Mouse (Mus musculus): Measurements from ENCODE around the gene Ube2o. TPM values are rescaled to one million over a fixed set of nuclear protein-coding genes. Genes with fewer than 3 reads are reported as not detected.

Gene Ube2o
- total RNA-seq, 2 experiments from 2014 or later, result 27.6 to 29.0 TPM

DNA sequence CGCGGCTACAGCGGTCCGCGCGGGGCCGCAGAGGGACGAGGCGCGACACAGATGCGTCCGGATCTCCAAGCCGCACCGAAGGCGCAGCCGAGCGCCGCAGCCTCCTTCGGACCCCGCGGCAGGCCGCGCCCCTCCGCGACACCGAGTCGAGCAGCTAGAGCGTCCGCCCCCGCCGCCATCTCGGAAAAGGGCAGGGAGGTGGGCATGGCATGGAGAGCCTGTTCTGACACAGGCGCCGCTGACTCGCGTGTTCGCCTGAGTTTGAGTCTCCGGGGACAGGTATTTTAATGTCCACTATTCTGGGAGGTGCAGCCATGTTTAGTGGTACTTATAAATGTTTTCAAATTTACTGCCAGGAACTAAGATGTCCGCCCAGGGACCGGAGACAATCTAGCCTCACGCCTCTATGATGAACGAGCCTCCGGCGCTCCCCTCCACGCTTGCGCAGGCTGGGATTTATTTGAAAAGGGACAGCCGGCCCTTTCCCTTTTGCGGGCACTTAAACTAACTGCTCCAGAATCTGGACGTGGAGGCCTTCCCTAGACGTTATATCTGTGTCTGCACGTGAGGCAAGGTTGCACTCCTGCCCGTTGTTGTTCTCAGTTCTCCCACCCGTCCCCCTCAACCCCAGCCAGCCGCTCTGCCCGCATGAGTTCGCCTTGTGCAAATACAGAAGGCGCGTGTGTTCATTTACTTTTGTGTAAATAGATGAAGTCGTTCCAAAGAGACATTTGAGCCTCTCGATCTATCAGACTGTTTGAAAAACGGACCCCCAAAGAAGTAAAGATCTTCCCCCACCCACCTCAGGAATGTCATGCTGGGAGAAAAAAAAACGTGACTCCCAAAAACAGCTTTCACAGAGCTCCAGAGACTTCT, 90.8 kb downstream of the Ube2o start:
- DNase-seq (ENCODE audit: low spot score in 2 of 2), result peak; percentile 88 to 90

DNA sequence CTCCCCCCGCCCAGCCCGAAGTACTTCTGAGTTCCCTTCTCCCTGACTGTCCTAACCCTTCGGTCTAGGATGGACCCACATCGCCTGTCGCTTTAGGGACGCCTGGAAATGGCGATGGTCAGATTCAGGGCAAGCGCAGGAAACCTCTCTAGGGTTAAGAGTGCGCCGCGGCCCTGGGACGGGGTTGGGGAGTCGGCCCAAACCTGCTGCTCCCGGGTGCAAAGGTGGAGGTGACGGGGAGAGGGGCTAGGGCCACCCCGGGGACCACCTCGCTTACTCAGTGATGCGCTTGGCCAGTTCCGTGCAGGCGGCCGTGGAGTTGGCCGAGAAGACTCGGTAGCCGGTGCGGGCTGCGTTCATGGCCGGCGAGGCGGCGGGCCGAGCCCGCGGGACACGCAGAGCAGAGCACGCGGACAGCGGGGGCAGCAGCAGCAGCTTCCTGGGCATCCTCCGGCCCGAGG, 91.4 kb downstream of the Ube2o start:
- DNase-seq (ENCODE audit: low spot score in 2 of 2), result peak in 1 of 2 experiments; percentile 32

DNA sequence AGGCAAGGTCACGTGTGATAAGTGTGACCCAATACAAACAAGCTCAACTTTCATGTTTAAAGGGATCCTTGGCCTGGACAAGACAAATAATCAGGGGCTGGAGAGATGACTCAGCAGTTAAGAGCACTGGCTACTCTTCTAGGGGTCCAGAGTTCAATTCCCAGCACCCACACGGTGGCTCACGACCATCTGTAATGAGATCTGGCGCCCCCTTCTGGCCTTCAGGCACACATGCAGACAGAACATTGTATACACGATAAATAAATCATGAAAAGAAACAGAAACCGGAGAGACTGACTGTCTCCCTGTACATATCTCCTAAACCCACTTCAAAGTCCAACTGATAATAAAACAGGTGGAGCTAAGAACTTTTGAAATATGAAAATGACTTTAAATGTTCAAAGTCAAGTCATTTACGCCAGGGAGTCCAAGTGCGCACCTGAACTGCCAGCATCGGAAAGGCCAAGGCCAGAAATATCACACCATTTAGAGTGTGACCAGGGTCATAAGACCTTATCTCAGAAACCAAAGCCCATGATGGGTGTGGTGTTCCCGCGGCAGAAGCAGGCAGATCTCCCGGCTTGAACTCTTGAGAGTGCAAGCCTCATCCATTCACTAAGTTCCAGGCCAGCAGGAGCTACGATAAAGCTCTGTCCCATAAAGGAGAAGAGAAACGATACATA, 92.4 kb downstream of the Ube2o start:
- DNase-seq (ENCODE audit: low spot score in 2 of 2), result no peak

DNA sequence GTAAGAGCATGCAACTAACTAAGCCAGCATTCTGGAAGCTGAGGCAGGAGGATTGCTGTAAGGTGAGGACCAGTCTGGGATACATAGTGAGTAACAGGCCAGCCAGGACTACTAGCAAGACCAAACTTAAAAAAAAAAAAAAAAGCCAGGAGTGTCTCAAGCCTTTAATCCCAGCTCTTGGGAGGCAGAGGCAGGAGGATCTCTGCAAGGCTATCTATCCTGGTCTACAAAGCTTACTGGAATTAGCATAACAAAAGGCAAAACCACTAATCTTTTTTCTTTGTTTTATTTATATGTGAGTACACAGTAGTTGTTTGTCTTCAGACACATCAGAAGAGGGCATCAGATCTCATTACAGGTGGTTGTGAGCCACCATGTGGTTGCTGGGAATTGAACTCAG, 93.0 kb downstream of the Ube2o start:
- DNase-seq (ENCODE audit: low spot score in 2 of 2), result no peak

Other genes with a start within 250 kb of the Ube2o start
- under 1 TPM; 0.10 to 0.13 TPM for gene Foxj1, start 246.0 kb downstream of the Ube2o start, total RNA-seq (2021)
- 1 to 10 TPM; 3.7 to 6.8 TPM for gene Rnf157, start 168.4 kb downstream of the Ube2o start, total RNA-seq (2021)
- 10 to 100 TPM; 19.1 to 22.5 TPM for gene Ubald2, start 147.4 kb downstream of the Ube2o start, total RNA-seq (2021)
- not detected for gene Qrich2, start 115.2 kb downstream of the Ube2o start, total RNA-seq (2021)
- 100 to 1,000 TPM in 1 of 2 experiments, 10 to 100 TPM in 1; 67.7 to 102 TPM for gene Prpsap1, start 87.2 kb downstream of the Ube2o start, total RNA-seq (2021)
- 1 to 10 TPM; 1.9 to 2.5 TPM for gene Sphk1, start 50.5 kb downstream of the Ube2o start, total RNA-seq (2021)
- not detected for gene Aanat, start 5.0 kb upstream of the Ube2o start, total RNA-seq (2021)
- 10 to 100 TPM; 12.1 to 17.6 TPM for gene Rhbdf2, start 45.6 kb upstream of the Ube2o start, total RNA-seq (2021)
- gene Prcd, start 72.1 kb upstream of the Ube2o start, total RNA-seq (2021), result 10 to 100 TPM; 12.5 to 13.2 TPM
- 10 to 100 TPM; 26.0 to 42.7 TPM for gene Cygb, start 72.9 kb upstream of the Ube2o start, total RNA-seq (2021)
- gene St6galnac1, start 194.1 kb upstream of the Ube2o start, total RNA-seq (2021), result under 1 TPM in 1 of 2 experiments, not detected in 1; 0.32 TPM
- 10 to 100 TPM; 44.3 to 55.9 TPM for gene Mxra7, start 246.6 kb upstream of the Ube2o start, total RNA-seq (2021)